Mouse (Mus musculus) thymus, postnatal 0 days (tissue): ENCODE data around the gene Atp8a1. TPM values are rescaled to one million over a fixed set of nuclear protein-coding genes. Genes with fewer than 3 reads are reported as not detected.

ENCODE experiments used
- DNase-seq: peaks from one replicate; pipeline ENCODE4 v3.0.0-alpha.2; 2015; ENCODE audit warnings: low spot score
- polyA plus RNA-seq: library from polyadenylated mRNA; unstranded; fragments of >200 nt; fragmentation: Nextera tagmentation; extraction: Ambion mirVana; gene quantifications from 2 replicates; pipeline ENCODE4 v1.2.1, GENCODE M21; 2015

Gene Atp8a1
- polyA plus RNA-seq, 1 experiment from 2014 or later, result 16.7 TPM

GRCm38 (mm10) chr5:67633138-67633782 is 214.0 kb downstream of the Atp8a1 start:
- DNase-seq, result no peak

DNA sequence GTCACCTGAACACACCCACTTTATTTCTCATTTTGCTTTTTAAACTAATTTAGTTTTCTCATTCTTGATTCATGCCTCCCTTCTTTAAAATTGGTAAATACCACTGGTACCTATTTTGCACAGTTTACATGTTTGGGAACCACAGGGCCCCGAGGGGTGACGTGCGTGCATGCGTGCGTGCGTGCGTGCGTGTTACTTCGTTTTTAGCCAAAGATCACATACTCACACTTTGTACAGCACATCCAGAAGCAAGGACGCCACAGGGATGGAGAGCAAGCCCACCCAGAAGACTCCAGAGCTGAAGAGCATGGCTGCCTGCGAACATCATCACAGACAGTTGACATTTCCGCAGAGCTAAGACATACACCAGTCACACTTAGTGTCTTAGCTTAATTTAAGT is 216.0 kb downstream of the Atp8a1 start:
- no peak for DNase-seq

DNA sequence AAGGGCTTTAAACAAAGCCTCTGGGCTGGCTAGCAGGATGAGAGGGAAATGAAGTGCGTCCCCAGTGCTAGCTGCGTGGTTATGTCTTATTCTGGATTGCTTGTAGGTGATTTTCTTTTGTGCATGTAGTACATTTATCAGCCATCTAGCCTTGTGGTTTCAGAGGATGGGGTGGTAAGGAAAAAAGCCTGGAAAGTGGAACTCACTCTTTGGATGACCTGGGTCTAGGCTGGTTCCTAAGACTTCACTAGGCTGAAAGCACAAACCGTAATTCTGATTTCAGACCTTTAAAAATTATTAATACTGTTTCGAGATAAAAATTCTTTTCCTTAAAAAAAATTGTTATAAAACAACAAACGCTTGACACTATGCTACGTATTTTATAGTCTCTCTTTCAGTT is 217.4 kb downstream of the Atp8a1 start:
- no peak for DNase-seq

DNA sequence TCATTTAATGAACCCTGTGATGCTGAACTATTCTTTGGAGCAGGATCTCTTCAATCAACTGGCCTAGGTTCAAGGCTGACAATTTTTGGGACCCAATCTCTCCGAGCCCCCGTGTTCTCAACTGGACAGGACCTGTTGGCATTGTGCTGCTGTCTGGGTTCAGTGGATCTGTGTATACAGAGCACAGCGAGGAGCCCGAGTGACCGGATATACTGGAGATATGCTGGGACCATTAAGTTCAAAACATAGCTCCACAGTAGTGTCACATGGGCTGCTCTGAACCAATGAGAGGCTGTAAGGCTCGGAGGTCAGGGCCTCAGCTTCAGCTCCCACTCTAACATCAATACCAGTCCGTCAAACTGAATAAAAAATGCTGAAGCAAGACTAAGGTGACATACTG is 217.8 kb downstream of the Atp8a1 start:
- no peak for DNase-seq

- DNase-seq, result no peak
These were observed 218.9 kb downstream of the Atp8a1 start for GRCm38 (mm10) chr5:67628180-67628940.

GRCm38 (mm10) chr5:67621230-67621629 is 226.0 kb downstream of the Atp8a1 start:
- DNase-seq, result no peak

DNA sequence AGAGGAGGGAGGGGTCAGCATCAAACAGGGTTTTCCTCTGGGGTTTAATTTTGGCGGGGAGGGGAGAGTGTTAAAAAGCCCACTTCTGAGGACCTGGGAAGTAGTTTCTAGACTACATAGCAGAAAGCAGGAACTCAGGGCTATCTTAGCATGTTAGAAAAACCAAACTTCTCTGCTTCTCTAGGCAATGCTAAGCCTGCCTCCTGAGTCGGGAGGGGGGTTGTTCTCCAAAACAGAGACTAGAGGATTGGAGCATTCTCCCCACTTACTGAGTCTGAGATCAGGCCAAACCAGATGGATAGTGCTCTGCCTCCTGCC is 237.8 kb downstream of the Atp8a1 start:
- no peak for DNase-seq

GRCm38 (mm10) chr5:67608674-67609519 is 238.3 kb downstream of the Atp8a1 start:
- DNase-seq, result no peak

DNA sequence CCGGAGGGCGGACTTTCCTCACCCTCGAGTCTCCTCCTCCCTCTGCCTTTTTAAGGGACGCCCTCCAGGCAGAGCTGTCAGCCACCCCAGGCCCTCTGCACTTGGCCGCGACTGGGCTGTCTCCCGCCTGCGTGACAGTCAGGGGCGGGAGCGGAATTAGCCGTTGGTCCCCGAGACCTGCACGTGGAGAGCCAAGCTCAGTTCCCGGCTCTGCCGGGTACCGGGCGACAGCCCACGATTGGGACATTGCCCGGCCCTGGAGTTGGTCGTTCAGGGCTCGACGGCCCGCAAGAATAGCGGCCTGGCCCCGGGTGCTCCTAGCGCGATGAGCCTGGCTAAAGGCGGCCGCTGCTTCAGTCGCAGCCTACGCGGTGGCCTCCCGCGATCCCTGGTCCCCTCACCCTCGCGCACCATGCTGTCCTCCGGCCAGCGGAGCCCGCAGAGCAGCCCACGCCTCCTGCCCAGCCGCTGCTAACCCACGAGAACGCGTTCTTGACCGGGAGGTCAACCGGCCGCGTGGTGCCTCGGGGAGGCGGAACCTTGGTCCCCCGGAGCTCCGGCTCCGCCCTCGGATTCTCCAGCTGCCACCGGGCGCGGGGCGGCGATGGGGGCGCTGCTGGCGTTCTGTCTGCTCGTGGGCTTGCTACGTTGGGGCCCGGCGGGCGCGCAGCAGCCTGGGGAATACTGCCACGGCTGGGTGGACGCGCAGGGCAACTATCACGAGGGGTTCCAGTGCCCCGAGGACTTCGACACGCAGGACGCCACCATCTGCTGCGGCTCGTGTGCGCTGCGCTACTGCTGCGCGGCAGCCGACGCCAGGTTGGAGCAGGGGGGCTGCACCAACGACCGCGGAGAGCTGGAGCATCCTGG is 239.2 kb downstream of the Atp8a1 start, which contains the start of gene Shisa3:
Shisa3 (plus strand) TSS at position 79 of the 870 bp plus-strand sequence.
- peak; percentile 14 for DNase-seq

DNA sequence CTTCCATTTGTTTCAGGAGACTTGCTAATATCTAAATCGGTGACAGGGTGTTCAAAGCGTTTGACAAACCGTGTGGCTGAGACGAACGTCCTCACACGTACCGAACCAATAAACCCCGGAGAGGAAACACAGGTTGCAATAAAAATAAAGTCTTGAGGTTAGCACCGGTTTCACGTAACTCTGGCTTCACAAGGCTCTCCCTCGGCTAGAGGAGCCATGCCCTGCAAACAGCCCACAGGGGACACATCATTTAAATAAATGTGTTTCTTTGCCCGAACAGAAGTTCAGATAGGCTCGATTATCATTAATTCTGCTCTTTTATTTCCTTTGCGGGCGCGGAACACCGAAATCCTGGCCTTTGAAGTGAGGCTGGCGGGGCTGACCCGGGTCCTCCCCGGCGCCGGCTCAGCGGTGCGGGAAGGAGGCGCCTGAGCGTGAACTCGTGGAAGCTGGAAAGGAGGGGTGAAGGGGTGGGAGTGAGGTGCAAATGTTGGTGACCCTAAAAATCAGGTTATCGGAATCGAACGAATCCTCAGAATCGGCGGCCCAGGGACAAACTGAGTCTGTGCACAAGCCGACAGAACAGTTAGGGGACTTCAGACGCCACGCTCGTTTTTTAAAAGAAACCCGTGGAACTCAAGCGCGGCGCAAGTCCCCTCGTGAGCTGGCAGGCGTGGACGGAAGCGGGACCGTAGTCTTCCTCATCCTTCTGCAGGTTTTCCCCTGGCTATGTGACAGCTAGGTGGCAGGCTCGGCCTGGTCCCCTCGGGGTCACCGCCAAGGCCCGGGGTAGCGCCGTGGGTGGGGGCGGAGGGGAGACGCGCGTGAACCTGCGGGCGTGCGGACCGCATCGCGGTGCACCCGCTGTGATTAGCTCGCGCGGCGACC is 240.1 kb downstream of the Atp8a1 start:
- peak; percentile 12 for DNase-seq

DNA sequence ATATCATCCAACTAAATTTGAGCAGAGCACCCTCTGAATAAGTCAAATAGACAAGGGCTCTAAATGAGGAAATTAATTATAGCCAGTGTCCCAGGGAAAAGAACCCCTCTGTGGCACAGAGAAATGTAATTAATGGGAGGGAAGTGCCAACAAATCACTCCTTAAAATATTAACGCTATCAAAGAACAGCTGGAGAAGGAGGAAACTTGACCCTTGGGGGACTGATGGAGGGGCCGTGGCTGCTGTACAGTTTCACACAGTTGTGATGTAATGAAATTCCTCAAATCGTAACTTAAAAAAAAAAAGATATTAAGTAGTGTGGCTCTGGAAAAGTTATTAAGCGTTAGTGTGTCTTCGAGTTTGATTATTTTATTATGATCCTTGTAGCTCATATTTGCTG is 241.3 kb downstream of the Atp8a1 start:
- no peak for DNase-seq

- DNase-seq, result no peak
These were observed 247.3 kb downstream of the Atp8a1 start for GRCm38 (mm10) chr5:67599935-67600334.

DNA sequence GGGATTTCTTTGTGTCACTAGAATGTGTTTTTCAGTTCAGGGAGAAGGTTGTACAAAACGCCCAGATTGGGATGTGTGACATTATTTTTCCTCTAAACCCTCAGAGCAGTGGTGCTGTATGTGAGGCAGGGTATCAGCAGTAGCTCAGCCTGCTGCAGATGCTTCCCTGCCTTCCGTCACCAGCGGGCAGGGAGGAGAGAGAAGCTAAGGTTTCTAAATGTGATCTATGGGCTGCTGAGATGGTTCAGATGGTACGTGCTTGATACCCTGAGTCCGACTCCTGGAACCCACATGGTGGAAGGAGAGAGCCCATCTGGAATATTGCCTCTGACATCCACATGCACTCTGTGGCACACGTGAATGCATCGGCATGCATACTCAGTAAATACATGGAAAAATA is 251.6 kb downstream of the Atp8a1 start:
- no peak for DNase-seq

GRCm38 (mm10) chr5:67595070-67595469 is 252.2 kb downstream of the Atp8a1 start:
- no peak for DNase-seq

- DNase-seq, result peak; percentile 30
These were observed 267.3 kb downstream of the Atp8a1 start for GRCm38 (mm10) chr5:67579725-67580633.

DNA sequence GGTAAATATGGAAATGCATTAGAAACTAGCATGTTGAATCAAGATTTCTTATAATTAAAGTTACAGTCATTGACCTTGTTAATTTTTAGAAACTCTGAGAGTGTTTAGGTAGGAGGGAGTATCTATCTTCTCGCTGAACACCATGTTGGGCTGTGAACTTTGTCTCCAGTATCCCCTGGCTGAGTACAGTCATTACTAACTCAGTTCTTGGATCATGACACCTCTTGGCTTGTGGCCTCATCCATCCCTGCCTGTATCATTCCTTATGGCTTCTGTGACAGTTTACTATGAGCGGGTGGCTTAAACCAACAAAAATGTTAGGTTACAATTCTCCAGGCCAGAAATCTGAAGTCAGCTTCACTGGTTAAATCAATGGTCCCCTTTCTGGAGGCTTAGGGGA is 271.5 kb downstream of the Atp8a1 start:
- no peak for DNase-seq

- DNase-seq, result no peak
These were observed 273.2 kb downstream of the Atp8a1 start for GRCm38 (mm10) chr5:67574039-67574438.

GRCm38 (mm10) chr5:67572552-67573155 is 274.6 kb downstream of the Atp8a1 start:
- no peak for DNase-seq
